In genomic region chr4:140220326-140221093, GRCm38 (mm10) we compare ENCODE assay signal across 10 mouse cellular contexts. TPM values are rescaled to one million over a fixed set of nuclear protein-coding genes. Genes with fewer than 3 reads are reported as not detected.
DNase-seq lines count a peak whose midpoint lies in the region; ATAC-seq and TF ChIP-seq lines count a peak whose summit lies in the region.
"Had no signal": no experiment of that assay in that cellular context is flagged by ENCODE, and none has a peak within 500 bp of the region (broad histone marks: within the 10 kb centered on the region; RNA-seq: fewer than 3 reads in every experiment).

No protein-coding gene starts in this region.

- DNase-seq in layer of hippocampus, adult 2 months (ENCODE audit: low spot score in 2 of 2), result no peak
- no peak for DNase-seq in layer of hippocampus, adult 9-10 months (ENCODE audit: low spot score)
- DNase-seq in adrenal gland, postnatal 36 days, result peak; percentile 86 to 87
- DNase-seq in hindbrain, postnatal 0 days (ENCODE audit: low spot score), result peak; percentile 42
- DNase-seq in ovary, postnatal 36 days (ENCODE audit: low spot score), result no peak
- no peak for DNase-seq in embryo, embryonic 9.5 days (ENCODE audit: extremely low spot score)
- DNase-seq in spleen, postnatal 10 days (ENCODE audit: low spot score in 2 of 2), result no peak
- DNase-seq: gastrocnemius, postnatal 25 days had no signal

- H3K4me1 ChIP-seq in hindbrain, postnatal 0 days (ENCODE audit: insufficient read depth, low read length), result peaks cover 31% of the 10 kb centered on the region
- H3K4me1 ChIP-seq in midbrain, embryonic 16.5 days (ENCODE audit: control insufficient read depth, insufficient read depth, low read length), result peaks cover 38% of the 10 kb centered on the region

- no peak overlapping the region for H3K4me3 ChIP-seq in layer of hippocampus, adult 2 months
- no peak overlapping the region for H3K4me3 ChIP-seq in hindbrain, postnatal 0 days (ENCODE audit: low read length)
- H3K4me3 ChIP-seq in midbrain, embryonic 16.5 days (ENCODE audit: low read depth, low read length), result no peak overlapping the region

- no peak overlapping the region for H3K9ac ChIP-seq in hindbrain, postnatal 0 days (replicated peaks; ENCODE audit: low read length)
- peak overlapping the region; percentile 44 for H3K9ac ChIP-seq in midbrain, embryonic 16.5 days (ENCODE audit: low read depth, low read length)
- H3K9ac ChIP-seq: liver, embryonic 14.5 days had no signal

- H3K27me3 ChIP-seq in hindbrain, postnatal 0 days (ENCODE audit: insufficient read depth, low read length), result no peaks in the 10 kb centered on the region
- no peaks in the 10 kb centered on the region for H3K27me3 ChIP-seq in midbrain, embryonic 16.5 days (ENCODE audit: control insufficient read depth, insufficient read depth, low read depth, low read length)

- H3K9me3 ChIP-seq in hindbrain, postnatal 0 days (ENCODE audit: low read length), result no peaks in the 10 kb centered on the region
- no peaks in the 10 kb centered on the region for H3K9me3 ChIP-seq in midbrain, embryonic 16.5 days (replicated peaks; ENCODE audit: control insufficient read depth, low read length, poor library complexity, severe bottlenecking)

- no peak for TF ChIP-seq CTCF in layer of hippocampus, adult 2 months (conservative IDR thresholded peaks at IDR 0.05)
- TF ChIP-seq CTCF in hindbrain, postnatal 0 days (IDR thresholded peaks at IDR 0.05; ENCODE audit: low read depth), result no peak

- ATAC-seq in hindbrain, postnatal 0 days, result no peak
- ATAC-seq in midbrain, embryonic 16.5 days, result no peak

- H3K4me2 ChIP-seq in hindbrain, postnatal 0 days (ENCODE audit: low read depth, low read length), result no peak overlapping the region
- H3K4me2 ChIP-seq in midbrain, embryonic 16.5 days (ENCODE audit: low read length), result 0 out of 2 replicates have a peak overlapping the region, but pooled peaks have one; percentile 0

- 0 out of 2 replicates have a peak overlapping the region, but pooled peaks have one; percentile 1 for H3K27ac ChIP-seq in layer of hippocampus, adult 2 months
- no peak overlapping the region for H3K27ac ChIP-seq in hindbrain, postnatal 0 days
- no peak overlapping the region; the same call in 1 of the 2 replicates for H3K27ac ChIP-seq in midbrain, embryonic 16.5 days (ENCODE audit: low read length)
- H3K27ac ChIP-seq: liver, embryonic 14.5 days had no signal

- WGBS in hindbrain, postnatal 0 days, result 22% methylated on average over 22 of the region's 22 CpGs
- WGBS in midbrain, embryonic 16.5 days, result 31% methylated on average over 22 of the region's 22 CpGs

- no peaks in the 10 kb centered on the region for H3K36me3 ChIP-seq in hindbrain, postnatal 0 days (ENCODE audit: insufficient read depth, low read length)
- no peaks in the 10 kb centered on the region for H3K36me3 ChIP-seq in midbrain, embryonic 16.5 days (ENCODE audit: control insufficient read depth, insufficient read depth, low read length)

RNA-seq across cellular contexts. Expression of gene Igsf21, which starts 26.1 kb away (rescaled TPM):
- total RNA-seq in layer of hippocampus, adult 2 months (2021), result 10 to 100 TPM; 39.1 to 41.4 TPM
- 1 to 10 TPM; 2.9 to 3.7 TPM for total RNA-seq in adrenal gland, postnatal 36 days (2021)
- total RNA-seq in hindbrain, postnatal 0 days (2014; rRNA removed), result 175 and 176 TPM in 2 replicates
- polyA plus RNA-seq in hindbrain, postnatal 0 days (2015; fragmentation: Nextera tagmentation; extraction: Ambion mirVana), result 125 and 127 TPM in 2 replicates
- 114 and 119 TPM in 2 replicates for polyA plus RNA-seq in midbrain, embryonic 16.5 days (2015; fragmentation: Nextera tagmentation; extraction: Ambion mirVana)

Comparison
In these comparisons a context has a peak if more than half of its experiments do, and no peak if none do; other contexts are left out.
1. DNase-seq: peak in adrenal gland, postnatal 36 days (2 of 2) and hindbrain, postnatal 0 days (single experiment); none in layer of hippocampus, adult 2 months (0 of 2), layer of hippocampus, adult 9-10 months (single experiment), ovary, postnatal 36 days (single experiment), embryo, embryonic 9.5 days (single experiment) and spleen, postnatal 10 days (0 of 2).
2. RNA of gene Igsf21, which starts 26.1 kb away (total RNA-seq): 175 to 176 TPM in hindbrain, postnatal 0 days and 39.1 to 41.4 TPM in layer of hippocampus, adult 2 months; 2.9 to 3.7 TPM in adrenal gland, postnatal 36 days; every median in the first group is over 4 times any median in the second.